ENCODE assay signal across 8 mouse cellular contexts in the genomic region with DNA sequence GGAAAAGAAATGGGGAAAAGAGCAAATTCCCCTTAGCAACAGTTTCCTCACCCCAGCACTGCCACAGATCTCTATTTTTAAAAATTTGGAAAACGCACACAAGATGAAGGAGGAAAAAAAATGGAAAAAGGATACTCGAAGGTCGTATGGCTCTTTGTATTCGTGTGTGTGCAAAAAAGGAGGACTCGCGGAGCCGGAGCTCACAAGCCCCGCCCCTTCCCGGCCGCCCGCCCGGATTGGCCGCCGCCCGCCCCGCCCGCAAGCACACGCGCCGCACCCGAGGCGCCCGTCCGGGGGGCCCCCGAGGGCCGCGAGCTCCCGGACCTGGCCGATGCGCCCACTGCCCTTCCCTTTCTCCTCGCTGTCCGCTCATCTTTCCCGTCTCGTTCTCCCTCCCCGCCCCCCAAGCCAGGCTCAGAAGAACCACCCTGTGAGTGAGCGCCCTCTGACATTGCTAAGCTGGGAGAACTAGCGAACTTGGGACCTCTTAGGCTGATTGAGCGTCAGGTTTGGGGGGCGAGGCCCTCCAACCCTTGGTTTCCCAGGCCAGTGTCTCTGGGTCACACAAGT. TPM values are rescaled to one million over a fixed set of nuclear protein-coding genes. Genes with fewer than 3 reads are reported as not detected.
DNase-seq lines count a peak whose midpoint lies in the region; ATAC-seq and TF ChIP-seq lines count a peak whose summit lies in the region.

TSS of gene 4931414P19Rik (minus strand) at position 242 of the 570 bp plus-strand sequence.

- intact Hi-C loops in left cerebral cortex, adult 2 months (cut with DNase I), result no loop called here

- H3K4me1 ChIP-seq in hindbrain, embryonic 14.5 days (replicated peaks; ENCODE audit: control insufficient read depth, insufficient read depth, low read length), result peaks cover 25% of the 10 kb centered on the region

- peak within 1 kb of the TSS; percentile 75 for H3K27ac ChIP-seq in hindbrain, embryonic 14.5 days
- peak within 1 kb of the TSS; percentile 89 for H3K27ac ChIP-seq in left cerebral cortex, adult 2 months

- WGBS in hindbrain, embryonic 14.5 days, result under 1% methylated on average over 39 of the region's 39 CpGs

- peak within 1 kb of the TSS; percentile 69 for H3K4me2 ChIP-seq in hindbrain, embryonic 14.5 days (replicated peaks)

- 0 out of 2 replicates have a peak, but pooled peaks cover 3% of the 10 kb centered on the region for H3K36me3 ChIP-seq in hindbrain, embryonic 14.5 days (replicated peaks; ENCODE audit: control insufficient read depth, insufficient read depth)

- DNase-seq in NIH3T3 (ENCODE audit: low read depth), result peak; percentile 85
- peak; percentile 88 to 90 for DNase-seq in cerebellum, postnatal 14 days
- peak; percentile 70 to 71 for DNase-seq in frontal cortex, postnatal 36 days (ENCODE audit: low spot score in 2 of 2)
- peak; percentile 79 for DNase-seq in hindbrain, embryonic 14.5 days (ENCODE audit: low spot score)
- peak; percentile 73 to 77 for DNase-seq in left cerebral cortex, adult 2 months (ENCODE audit: extremely low spot score in 1 of 2, low spot score in 2 of 2)
- peak; percentile 85 to 86 for DNase-seq in right cerebral cortex, postnatal 10 days (ENCODE audit: low spot score in 2 of 2)
- DNase-seq in urinary bladder, postnatal 25 days (ENCODE audit: low spot score), result peak; percentile 80

- TF ChIP-seq CTCF in left cerebral cortex, adult 2 months (IDR thresholded peaks at IDR 0.05), result no peak

- peak within 1 kb of the TSS; percentile 44 for H3K4me3 ChIP-seq in hindbrain, embryonic 14.5 days (replicated peaks; ENCODE audit: low read length)
- H3K4me3 ChIP-seq in left cerebral cortex, adult 2 months, result peak within 1 kb of the TSS; percentile 48

- no peaks in the 10 kb centered on the region for H3K27me3 ChIP-seq in hindbrain, embryonic 14.5 days (ENCODE audit: control insufficient read depth, insufficient read depth, low read length)

- peak within 1 kb of the TSS; percentile 64 for H3K9ac ChIP-seq in hindbrain, embryonic 14.5 days

- H3K9me3 ChIP-seq in hindbrain, embryonic 14.5 days (ENCODE audit: control insufficient read depth, low read length), result no peaks in the 10 kb centered on the region

- peak; percentile 22; the same call in 1 of the 2 replicates for ATAC-seq in hindbrain, embryonic 14.5 days (ENCODE audit: low FRiP score)
- peak; percentile 54 for ATAC-seq in megakaryocyte, adult 5-6 weeks (ENCODE audit: poor library complexity, severe bottlenecking)

RNA-seq across cellular contexts. Expression of gene 4931414P19Rik, which starts in this region (rescaled TPM):
- polyA plus RNA-seq in hindbrain, embryonic 14.5 days (2014; fragmentation: Nextera tagmentation; extraction: Ambion mirVana), result 3.1 and 3.7 TPM in 2 replicates
- 1 to 10 TPM; 8.3 to 9.0 TPM for total RNA-seq in left cerebral cortex, adult 2 months (2021)
- 4.3 and 4.8 TPM in 2 replicates for total RNA-seq in megakaryocyte, adult 5-6 weeks (2015)
- total RNA-seq in megakaryocyte, adult 5-6 weeks (2017), result 4.1 and 4.9 TPM in 2 replicates

Comparison
In these comparisons a context has a peak if more than half of its experiments do, and no peak if none do; other contexts are left out.
1. Peak in every context shown above with its lines: DNase-seq, ATAC-seq, H3K4me3 ChIP-seq and H3K27ac ChIP-seq.